Mouse (Mus musculus) brain, embryonic 14.5 days (tissue): ENCODE measurements around the gene Fcgr2b.

Experiments used
- CTCF ChIP-seq: fragments of 200-500 bp; IDR thresholded peaks from 2 replicates; pipeline ENCODE4 v1.5.1; 2012; ENCODE audit warnings: inconsistent platforms, mild to moderate bottlenecking, moderate library complexity, borderline replicate concordance; ENCODE audit not compliant: insufficient read depth, insufficient read length; ENCODE audit errors: extremely low read depth
- POLR2A ChIP-seq: fragments of 200-500 bp; IDR thresholded peaks from 2 replicates; pipeline ENCODE4 v1.6.1; 2012; ENCODE audit warnings: mild to moderate bottlenecking, inconsistent platforms, borderline replicate concordance; ENCODE audit not compliant: poor library complexity, insufficient read depth, insufficient read length, severe bottlenecking; ENCODE audit errors: extremely low read depth

DNA sequence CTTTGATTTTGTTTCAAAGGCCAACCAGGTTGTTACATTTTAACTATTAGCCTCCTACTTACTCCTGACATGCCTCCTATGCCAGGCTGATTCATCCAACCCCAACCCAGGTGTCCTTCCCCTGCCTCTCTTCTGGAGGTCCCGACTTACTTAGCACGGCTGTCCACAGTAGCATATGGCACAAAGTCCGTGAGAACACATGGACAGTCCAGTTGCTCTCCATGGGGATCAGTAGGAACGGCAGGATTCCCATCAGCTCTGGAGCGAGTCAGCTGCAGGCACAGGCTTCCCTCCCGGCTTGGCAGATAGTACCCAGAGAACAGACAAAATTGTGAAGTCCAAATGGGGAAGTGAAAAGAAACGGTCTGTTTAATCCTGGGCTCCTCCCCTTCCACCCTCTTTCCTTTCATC is 591 bp downstream of the Fcgr2b start:
- TF ChIP-seq POLR2A: no peak
- TF ChIP-seq CTCF: no peak
